Mouse (Mus musculus): ENCODE measurements around the gene Kif26b. TPM values are rescaled to one million over a fixed set of nuclear protein-coding genes. Genes with fewer than 3 reads are reported as not detected.

The Kif26b gene
- polyA plus RNA-seq, 1 experiment from 2014 or later = 2.2 TPM

GRCm38 (mm10) chr1:178768976-178769375 is 240.1 kb downstream of the Kif26b start:
- TF ChIP-seq CTCF (IDR thresholded peaks at IDR 0.05; ENCODE audit: low read depth) = no peak
- no peak for DNase-seq
- H3K27ac ChIP-seq (ENCODE audit: low read depth) = no peak overlapping the region
- H3K27me3 ChIP-seq (ENCODE audit: insufficient read depth, low read length) = no peaks in the 10 kb centered on the region
- no peak overlapping the region for H3K4me3 ChIP-seq (ENCODE audit: low read depth, low read length)
- WGBS = 70% methylated on average over 4 of the region's 4 CpGs
- no peak overlapping the region for H3K9ac ChIP-seq
- H3K9me3 ChIP-seq (ENCODE audit: low read depth, low read length) = no peaks in the 10 kb centered on the region
- H3K4me2 ChIP-seq = no peak overlapping the region
- H3K36me3 ChIP-seq (ENCODE audit: insufficient read depth) = no peaks in the 10 kb centered on the region
- 0 out of 2 replicates have a peak, but pooled peaks cover 4% of the 10 kb centered on the region for H3K4me1 ChIP-seq (ENCODE audit: insufficient read depth)
- ATAC-seq (ENCODE audit: insufficient read depth) = no peak

GRCm38 (mm10) chr1:178769988-178770387 is 241.1 kb downstream of the Kif26b start:
- Histone ChIP-seq H3K27ac (ENCODE audit: low read depth) (no peak overlapping the region), H3K36me3 (ENCODE audit: insufficient read depth) (no peaks in the 10 kb centered on the region), H3K4me1 (ENCODE audit: insufficient read depth) (0 out of 2 replicates have a peak, but pooled peaks cover 1% of the 10 kb centered on the region), H3K4me2 (no peak overlapping the region), H3K4me3 (ENCODE audit: low read depth, low read length) (no peak overlapping the region), H3K9ac (no peak overlapping the region), H3K9me3 (ENCODE audit: low read depth, low read length) (no peaks in the 10 kb centered on the region), H3K27me3 (ENCODE audit: insufficient read depth, low read length) (no peaks in the 10 kb centered on the region)
- no peak for TF ChIP-seq CTCF (IDR thresholded peaks at IDR 0.05; ENCODE audit: low read depth)
- DNase-seq (no peak), ATAC-seq (ENCODE audit: insufficient read depth) (no peak)
- 60% methylated on average over 6 of the region's 6 CpGs for WGBS

DNA sequence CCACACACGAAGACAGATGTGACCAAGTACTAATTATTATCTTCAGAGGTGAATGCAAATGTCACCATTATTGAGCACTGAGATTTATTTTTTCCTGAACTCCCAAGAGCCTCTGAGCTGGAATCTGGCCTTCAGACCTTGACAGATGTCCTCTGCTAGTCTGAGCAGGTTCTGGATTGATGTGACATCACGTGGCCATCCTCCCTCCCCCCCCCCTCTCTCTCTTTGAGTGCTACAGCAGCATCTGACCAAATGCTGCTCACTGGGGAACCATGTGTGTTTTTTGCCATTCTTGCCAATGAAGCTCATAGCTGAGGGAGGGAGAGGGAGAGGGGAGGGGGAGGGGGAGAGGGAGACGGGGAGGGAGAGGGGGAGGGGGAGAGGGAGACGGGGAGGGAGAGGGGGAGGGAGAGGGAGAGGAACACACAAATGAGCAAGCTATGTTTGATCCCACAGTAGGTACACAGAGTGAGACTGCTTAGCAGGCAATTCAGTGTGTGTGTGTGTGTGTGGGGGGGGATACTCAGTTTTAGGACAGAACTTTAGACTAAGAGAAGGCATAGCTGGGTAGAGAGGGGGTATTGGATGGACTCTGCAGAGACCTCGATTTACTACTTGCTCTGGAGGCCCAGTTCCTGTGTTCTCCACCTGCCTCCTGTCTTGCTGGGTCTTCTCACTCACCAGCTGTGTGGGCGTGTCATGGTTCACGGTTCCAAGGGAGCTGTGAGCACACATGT is 241.9 kb downstream of the Kif26b start:
- H3K4me3 ChIP-seq (ENCODE audit: low read depth, low read length) = no peak overlapping the region
- H3K4me1 ChIP-seq (ENCODE audit: insufficient read depth) = no peaks in the 10 kb centered on the region
- no peak overlapping the region for H3K9ac ChIP-seq
- H3K9me3 ChIP-seq (ENCODE audit: low read depth, low read length) = no peaks in the 10 kb centered on the region
- no peak overlapping the region for H3K27ac ChIP-seq (ENCODE audit: low read depth)
- no peak for ATAC-seq (ENCODE audit: insufficient read depth)
- no peak for DNase-seq
- H3K27me3 ChIP-seq (ENCODE audit: insufficient read depth, low read length) = no peaks in the 10 kb centered on the region
- H3K4me2 ChIP-seq = no peak overlapping the region
- TF ChIP-seq CTCF (IDR thresholded peaks at IDR 0.05; ENCODE audit: low read depth) = no peak
- H3K36me3 ChIP-seq (ENCODE audit: insufficient read depth) = no peaks in the 10 kb centered on the region
- WGBS = 58% methylated on average over 5 of the region's 7 CpGs

DNA sequence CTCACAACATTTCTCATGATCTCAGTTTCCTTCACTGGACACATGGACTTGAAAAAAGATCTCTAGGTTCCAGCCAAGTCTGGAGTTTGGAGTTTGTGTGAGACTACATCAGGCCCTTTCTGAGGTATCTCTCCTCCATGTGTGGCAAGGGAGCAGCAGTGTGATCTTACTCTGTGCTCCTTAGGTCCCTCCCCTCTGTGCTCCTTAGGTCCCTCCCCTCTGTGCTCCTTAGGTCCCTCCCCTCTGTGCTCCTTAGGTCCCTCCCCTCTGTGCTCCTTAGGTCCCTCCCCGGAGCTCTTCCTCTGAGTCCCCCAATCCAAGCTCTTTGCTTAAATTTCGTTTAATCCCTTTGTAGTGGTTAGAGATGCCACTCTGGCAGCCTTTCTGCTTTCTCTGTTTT is 250.8 kb downstream of the Kif26b start:
- Histone ChIP-seq H3K9ac (no peak overlapping the region), H3K27me3 (ENCODE audit: insufficient read depth, low read length) (no peaks in the 10 kb centered on the region)
- peak; percentile 63; the same call in 1 of the 2 replicates for ATAC-seq (ENCODE audit: insufficient read depth)

GRCm38 (mm10) chr1:178784043-178784442 is 255.1 kb downstream of the Kif26b start:
- Histone ChIP-seq H3K4me1 (ENCODE audit: insufficient read depth) (no peaks in the 10 kb centered on the region), H3K4me2 (no peak overlapping the region), H3K4me3 (ENCODE audit: low read depth, low read length) (no peak overlapping the region), H3K36me3 (ENCODE audit: insufficient read depth) (no peaks in the 10 kb centered on the region), H3K27me3 (ENCODE audit: insufficient read depth, low read length) (no peaks in the 10 kb centered on the region), H3K9ac (no peak overlapping the region), H3K9me3 (ENCODE audit: low read depth, low read length) (no peaks in the 10 kb centered on the region), H3K27ac (ENCODE audit: low read depth) (no peak overlapping the region)
- ATAC-seq (ENCODE audit: insufficient read depth) (no peak), DNase-seq (no peak)
- 98% methylated on average over 6 of the region's 6 CpGs for WGBS
- no peak for TF ChIP-seq CTCF (IDR thresholded peaks at IDR 0.05; ENCODE audit: low read depth)

More for the DNA sequence above, 250.8 kb downstream of the Kif26b start:
- DNase-seq = no peak
- 16% methylated on average over 2 of the region's 2 CpGs for WGBS
- no peak for TF ChIP-seq CTCF (IDR thresholded peaks at IDR 0.05; ENCODE audit: low read depth)
- H3K4me2 ChIP-seq = no peak overlapping the region
- no peak overlapping the region for H3K27ac ChIP-seq (ENCODE audit: low read depth)
- no peaks in the 10 kb centered on the region; the same call in 1 of the 2 replicates for H3K9me3 ChIP-seq (ENCODE audit: low read depth, low read length)
- no peaks in the 10 kb centered on the region for H3K4me1 ChIP-seq (ENCODE audit: insufficient read depth)
- no peak overlapping the region for H3K4me3 ChIP-seq (ENCODE audit: low read depth, low read length)
- H3K36me3 ChIP-seq (ENCODE audit: insufficient read depth) = no peaks in the 10 kb centered on the region

GRCm38 (mm10) chr1:178791266-178791665 is 262.3 kb downstream of the Kif26b start:
- 16% methylated on average over 1 of the region's 1 CpGs for WGBS
- no peak overlapping the region for H3K9ac ChIP-seq
- no peak overlapping the region for H3K27ac ChIP-seq (ENCODE audit: low read depth)
- TF ChIP-seq CTCF (IDR thresholded peaks at IDR 0.05; ENCODE audit: low read depth) = no peak
- no peak overlapping the region for H3K4me3 ChIP-seq (ENCODE audit: low read depth, low read length)
- H3K9me3 ChIP-seq (ENCODE audit: low read depth, low read length) = no peaks in the 10 kb centered on the region
- ATAC-seq (ENCODE audit: insufficient read depth) (no peak), DNase-seq (no peak)
- H3K4me1 ChIP-seq (ENCODE audit: insufficient read depth) = 0 out of 2 replicates have a peak, but pooled peaks cover 4% of the 10 kb centered on the region
- no peaks in the 10 kb centered on the region for H3K27me3 ChIP-seq (ENCODE audit: insufficient read depth, low read length)
- H3K4me2 ChIP-seq = no peak overlapping the region
- H3K36me3 ChIP-seq (ENCODE audit: insufficient read depth) = no peaks in the 10 kb centered on the region

- 86% methylated on average over 5 of the region's 5 CpGs for WGBS
- ATAC-seq (ENCODE audit: insufficient read depth) = no peak
These were observed 263.8 kb downstream of the Kif26b start for GRCm38 (mm10) chr1:178792726-178793125.

More at GRCm38 (mm10) chr1:178792726-178793125, 263.8 kb downstream of the Kif26b start:
- H3K27me3 ChIP-seq (ENCODE audit: insufficient read depth, low read length) = no peaks in the 10 kb centered on the region
- no peak overlapping the region for H3K4me3 ChIP-seq (ENCODE audit: low read depth, low read length)
- no peaks in the 10 kb centered on the region for H3K36me3 ChIP-seq (ENCODE audit: insufficient read depth)
- no peaks in the 10 kb centered on the region for H3K9me3 ChIP-seq (ENCODE audit: low read depth, low read length)
- no peak for TF ChIP-seq CTCF (IDR thresholded peaks at IDR 0.05; ENCODE audit: low read depth)
- no peak overlapping the region for H3K27ac ChIP-seq (ENCODE audit: low read depth)
- 0 out of 2 replicates have a peak, but pooled peaks cover 4% of the 10 kb centered on the region for H3K4me1 ChIP-seq (ENCODE audit: insufficient read depth)
- no peak overlapping the region for H3K9ac ChIP-seq
- DNase-seq = no peak
- H3K4me2 ChIP-seq = no peak overlapping the region
